Mouse (Mus musculus) thymus, adult 2 months (tissue): ENCODE measurements around the gene Trmt10b.

Experiments
- CTCF ChIP-seq: fragments of 200-500 bp; IDR thresholded peaks from 2 replicates; pipeline ENCODE4 v1.5.1; 2012; ENCODE audit warnings: mild to moderate bottlenecking, control low read depth, low read length, moderate library complexity, borderline replicate concordance; ENCODE audit not compliant: control insufficient read depth, poor library complexity, insufficient read depth; ENCODE audit errors: extremely low read depth
- POLR2A ChIP-seq: fragments of 200-500 bp; IDR thresholded peaks from 2 replicates; pipeline ENCODE4 v1.6.1; 2012; ENCODE audit warnings: mild to moderate bottlenecking, low read length, control low read depth, moderate library complexity; ENCODE audit not compliant: control insufficient read depth, poor library complexity, insufficient read depth; ENCODE audit errors: extremely low read depth

DNA sequence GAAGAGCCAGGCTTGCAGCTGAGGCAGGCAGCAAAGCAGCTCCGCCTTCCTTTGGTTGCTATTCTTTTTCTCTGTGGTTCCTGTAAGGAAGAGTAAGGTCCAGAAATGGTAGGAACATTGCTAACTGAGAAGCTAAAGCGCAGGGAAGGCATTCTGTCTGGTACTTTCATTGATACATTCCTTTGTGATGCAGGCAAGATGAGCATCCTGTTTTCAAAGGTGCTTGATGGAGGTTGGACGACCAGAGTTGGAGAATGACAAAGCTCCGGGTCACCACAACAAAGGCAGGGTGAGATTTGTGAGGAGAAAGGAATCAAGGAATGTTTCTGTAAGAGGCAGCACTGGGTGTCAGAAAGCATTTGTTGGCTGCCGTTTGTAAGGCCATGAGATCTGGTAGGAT is 9.0 kb upstream of the Trmt10b start:
- TF ChIP-seq CTCF (no peak), POLR2A (no peak)
